In genomic region chr7:104686201-104686600, GRCm38 (mm10) we compare ENCODE assay signal across 33 mouse cellular contexts. TPM values are rescaled to one million over a fixed set of nuclear protein-coding genes. Genes with fewer than 3 reads are reported as not detected.
"Had no signal": no experiment of that assay in that cellular context is flagged by ENCODE, and none has a peak within 500 bp of the region (broad histone marks: within the 10 kb centered on the region; RNA-seq: fewer than 3 reads in every experiment).

TSS of gene Olfr661 (plus strand) at chr7:104686501.

- DNase-seq: cerebellum, adult 8-10 months; cerebellum, adult 9-10 months; cerebellum, adult 9-11 months; cerebellum, postnatal 10 days; cerebellum, postnatal 14 days; cerebellum, postnatal 25 days; cerebellum, postnatal 36 days; embryo, embryonic 11 days; forebrain, postnatal 0 days; gastrocnemius, adult 2 months; gastrocnemius, postnatal 10 days; gastrocnemius, postnatal 14 days; gastrocnemius, postnatal 25 days; gastrocnemius, postnatal 36 days; heart, adult 18-20 months; heart, adult 2 months had no signal

- H3K4me1 ChIP-seq: embryonic facial prominence, embryonic 10.5 days; embryonic facial prominence, embryonic 12.5 days; embryonic facial prominence, embryonic 13.5 days; embryonic facial prominence, embryonic 15.5 days; forebrain, embryonic 10.5 days; forebrain, embryonic 12.5 days; forebrain, embryonic 13.5 days; forebrain, embryonic 15.5 days had no signal

- H3K4me2 ChIP-seq: embryonic facial prominence, embryonic 12.5 days; embryonic facial prominence, embryonic 13.5 days; embryonic facial prominence, embryonic 15.5 days; forebrain, embryonic 12.5 days; forebrain, embryonic 13.5 days; forebrain, embryonic 15.5 days had no signal

- H3K9ac ChIP-seq: embryonic facial prominence, embryonic 12.5 days; embryonic facial prominence, embryonic 13.5 days; embryonic facial prominence, embryonic 15.5 days; forebrain, embryonic 12.5 days; forebrain, embryonic 13.5 days; forebrain, embryonic 15.5 days; forebrain, postnatal 0 days had no signal

- H3K36me3 ChIP-seq: embryonic facial prominence, embryonic 10.5 days; embryonic facial prominence, embryonic 12.5 days; embryonic facial prominence, embryonic 13.5 days; embryonic facial prominence, embryonic 15.5 days; forebrain, embryonic 10.5 days; forebrain, embryonic 12.5 days; forebrain, embryonic 15.5 days had no signal

- H3K27me3 ChIP-seq: embryonic facial prominence, embryonic 12.5 days; embryonic facial prominence, embryonic 13.5 days; embryonic facial prominence, embryonic 15.5 days; forebrain, embryonic 12.5 days; forebrain, embryonic 13.5 days; forebrain, embryonic 15.5 days had no signal

- ATAC-seq: forebrain, embryonic 13.5 days; forebrain, embryonic 14.5 days; forebrain, embryonic 15.5 days; forebrain, embryonic 16.5 days; forebrain, postnatal 0 days had no signal

- H3K9me3 ChIP-seq: embryonic facial prominence, embryonic 10.5 days; embryonic facial prominence, embryonic 12.5 days; embryonic facial prominence, embryonic 13.5 days; embryonic facial prominence, embryonic 15.5 days; forebrain, embryonic 10.5 days; forebrain, embryonic 12.5 days; forebrain, embryonic 13.5 days; forebrain, embryonic 15.5 days had no signal

- H3K27ac ChIP-seq: embryonic facial prominence, embryonic 10.5 days; embryonic facial prominence, embryonic 12.5 days; embryonic facial prominence, embryonic 13.5 days; embryonic facial prominence, embryonic 15.5 days; forebrain, embryonic 10.5 days; forebrain, embryonic 12.5 days; forebrain, embryonic 13.5 days; forebrain, embryonic 15.5 days; gastrocnemius, adult 2 months; heart, adult 2 months had no signal

- H3K4me3 ChIP-seq: embryonic facial prominence, embryonic 10.5 days; embryonic facial prominence, embryonic 12.5 days; embryonic facial prominence, embryonic 13.5 days; embryonic facial prominence, embryonic 15.5 days; erythroblast, embryonic 14.5 days; forebrain, embryonic 10.5 days; forebrain, embryonic 12.5 days; forebrain, embryonic 13.5 days; forebrain, embryonic 15.5 days; gastrocnemius, adult 2 months; heart, adult 2 months had no signal

RNA-seq across cellular contexts. Expression of gene Olfr661, which starts in this region (rescaled TPM):
- polyA plus RNA-seq: cortical plate, adult 2 months; embryonic facial prominence, embryonic 10.5 days; embryonic facial prominence, embryonic 11.5 days; embryonic facial prominence, embryonic 12.5 days; embryonic facial prominence, embryonic 13.5 days; embryonic facial prominence, embryonic 14.5 days; erythroblast, embryonic 14.5 days; forebrain, embryonic 10.5 days; forebrain, embryonic 11.5 days; forebrain, embryonic 12.5 days; forebrain, embryonic 13.5 days; forebrain, embryonic 14.5 days; forebrain, embryonic 15.5 days; forebrain, embryonic 16.5 days; forebrain, postnatal 0 days; frontal cortex, adult 2 months; gonadal fat pad, adult 2 months; heart, adult 2 months had no signal
